Mouse (Mus musculus): ENCODE measurements around the gene Serpinb6a.

Serpinb6a gene

DNA sequence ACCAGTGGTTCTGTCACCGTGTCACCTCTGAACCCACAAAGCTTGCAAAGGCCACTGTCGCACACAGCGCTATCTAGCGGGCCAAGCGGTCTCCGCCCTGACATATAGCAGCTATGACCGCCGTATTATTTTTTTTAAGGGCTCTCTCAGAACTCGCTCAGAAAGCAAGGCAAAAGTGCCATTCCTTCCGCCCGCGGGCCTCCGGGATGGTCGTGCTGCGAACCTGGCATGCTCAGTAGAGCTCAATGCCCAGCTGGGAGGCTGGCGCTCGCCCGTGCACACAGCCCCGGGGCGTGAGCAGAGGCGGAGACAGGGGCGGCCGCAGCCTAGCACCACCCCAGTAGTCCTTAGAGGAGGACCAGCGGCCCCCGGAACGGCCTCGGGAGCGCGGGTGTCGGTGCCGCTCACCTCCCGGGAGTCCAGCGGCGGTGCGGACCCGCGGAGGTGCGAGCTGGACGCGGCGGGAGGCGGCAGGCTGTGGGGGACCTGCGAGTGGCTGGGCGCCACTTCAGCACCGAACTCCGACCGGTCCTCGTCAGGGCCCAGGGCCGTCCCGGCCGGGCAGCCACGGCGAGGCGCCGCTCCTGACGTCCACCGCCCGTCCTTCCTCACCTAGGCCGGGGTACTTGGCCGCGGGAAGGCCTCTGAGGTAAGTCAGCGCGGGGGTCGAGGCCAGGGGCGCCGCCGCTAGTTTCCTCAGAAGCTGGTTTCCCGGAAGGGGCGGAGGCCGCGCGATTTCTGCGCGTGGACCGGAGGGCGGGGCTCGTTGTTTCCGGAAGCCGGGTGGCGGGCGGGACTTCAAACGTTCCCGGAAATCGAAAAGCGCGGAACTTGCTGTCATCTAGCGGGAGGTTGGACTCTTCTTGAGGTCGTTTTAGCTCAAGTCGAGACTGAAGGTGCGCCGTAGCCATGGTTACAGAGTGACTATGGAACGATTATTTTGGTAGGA is at the start of gene Serpinb6a, which contains the start of gene Ripk1:
Gene Serpinb6a, minus strand, starts transcription at position 737 of the 949 bp plus-strand sequence.
Gene Ripk1, plus strand, starts transcription at position 306 of the 949 bp plus-strand sequence.
- peak; percentile 92 for DNase-seq (ENCODE audit: low read depth)

DNA sequence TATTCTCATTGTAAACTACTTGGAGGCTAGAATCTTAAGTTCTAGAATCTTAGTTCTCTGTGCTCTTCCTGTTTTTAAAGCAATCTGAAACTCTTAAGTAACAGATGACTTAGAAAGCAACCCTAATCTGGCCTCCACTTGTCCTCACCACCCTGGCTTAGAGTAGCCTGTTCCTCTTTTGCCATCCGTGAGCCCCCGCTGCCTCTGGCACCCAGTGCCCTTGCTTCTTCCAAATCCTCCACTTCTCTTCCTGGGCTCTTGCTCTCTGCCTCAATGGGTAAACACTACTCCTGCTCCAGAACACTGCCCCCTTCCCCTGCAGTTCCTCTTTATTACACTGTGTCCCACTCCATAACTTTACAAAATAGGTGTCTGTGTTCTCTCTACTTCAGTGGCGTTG is 49.1 kb upstream of the Serpinb6a start:
- no peak for DNase-seq (ENCODE audit: low read depth)

DNA sequence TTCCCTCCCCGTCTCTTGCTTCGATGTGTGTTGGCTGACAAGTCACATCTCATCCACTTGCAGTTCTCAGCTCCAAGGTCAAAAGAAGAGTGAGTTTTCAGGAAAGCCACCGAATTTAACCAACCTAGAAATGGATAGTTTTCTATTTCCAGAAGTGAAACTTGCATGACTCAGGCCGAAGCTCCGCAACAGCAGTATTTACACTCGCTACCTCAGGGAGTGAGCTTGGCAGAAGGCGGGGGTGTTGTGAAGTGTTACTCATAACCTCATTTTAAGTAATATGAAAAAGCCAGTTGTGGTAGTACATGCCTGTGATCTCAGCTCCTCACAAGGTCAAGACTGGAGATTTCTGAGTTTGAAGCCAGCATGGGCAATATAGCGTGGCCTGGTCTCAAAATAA is 47.9 kb upstream of the Serpinb6a start:
- DNase-seq (ENCODE audit: low read depth) = no peak

DNA sequence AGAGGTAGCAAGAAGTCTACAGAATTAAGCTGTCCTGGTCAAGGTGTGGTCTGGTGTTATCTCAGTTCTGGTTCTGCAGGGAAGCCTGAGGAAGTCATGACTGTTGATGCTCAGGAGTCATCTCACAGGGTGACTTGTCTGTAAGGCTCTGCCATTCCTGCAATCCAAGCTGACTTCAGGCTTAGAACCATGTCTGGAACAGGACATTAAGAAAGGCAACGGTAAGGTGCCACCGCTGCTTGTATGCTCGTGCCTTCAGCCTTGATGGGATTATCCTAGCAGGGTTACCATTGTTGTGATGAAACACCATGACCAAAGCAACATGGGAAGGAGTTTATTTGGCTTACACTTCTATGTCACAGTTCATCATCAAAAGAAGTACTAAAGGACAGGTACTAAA is 44.9 kb upstream of the Serpinb6a start:
- no peak for DNase-seq (ENCODE audit: low read depth)

DNA sequence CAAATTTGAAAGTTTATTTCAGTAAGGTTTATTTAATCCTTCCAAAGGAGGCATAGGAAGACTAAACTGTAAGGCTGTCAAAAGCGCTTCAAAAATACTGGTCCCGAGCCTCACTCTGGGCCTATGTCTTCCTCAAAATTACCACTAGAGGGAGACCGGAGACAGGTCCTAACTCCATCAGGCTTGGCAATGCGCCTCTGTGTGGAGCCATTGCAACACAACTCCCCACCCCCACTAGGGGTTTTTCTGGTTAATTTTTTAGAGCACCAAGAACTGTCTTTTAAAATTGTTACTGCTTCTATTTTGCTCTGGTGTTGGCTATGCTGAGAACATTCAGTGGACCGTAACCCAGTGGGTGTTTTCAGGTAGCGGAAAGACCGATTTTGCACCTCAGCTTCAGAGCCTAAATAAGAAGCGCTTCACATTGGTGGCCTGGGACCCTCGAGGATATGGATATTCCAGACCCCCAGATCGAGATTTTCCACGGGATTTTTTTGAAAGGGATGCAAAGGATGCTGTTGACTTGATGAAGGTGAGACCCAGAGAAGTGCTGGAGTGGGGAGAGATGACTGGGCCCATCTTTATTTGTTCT is 43.9 kb upstream of the Serpinb6a start:
- DNase-seq (ENCODE audit: low read depth) = peak; percentile 72

DNA sequence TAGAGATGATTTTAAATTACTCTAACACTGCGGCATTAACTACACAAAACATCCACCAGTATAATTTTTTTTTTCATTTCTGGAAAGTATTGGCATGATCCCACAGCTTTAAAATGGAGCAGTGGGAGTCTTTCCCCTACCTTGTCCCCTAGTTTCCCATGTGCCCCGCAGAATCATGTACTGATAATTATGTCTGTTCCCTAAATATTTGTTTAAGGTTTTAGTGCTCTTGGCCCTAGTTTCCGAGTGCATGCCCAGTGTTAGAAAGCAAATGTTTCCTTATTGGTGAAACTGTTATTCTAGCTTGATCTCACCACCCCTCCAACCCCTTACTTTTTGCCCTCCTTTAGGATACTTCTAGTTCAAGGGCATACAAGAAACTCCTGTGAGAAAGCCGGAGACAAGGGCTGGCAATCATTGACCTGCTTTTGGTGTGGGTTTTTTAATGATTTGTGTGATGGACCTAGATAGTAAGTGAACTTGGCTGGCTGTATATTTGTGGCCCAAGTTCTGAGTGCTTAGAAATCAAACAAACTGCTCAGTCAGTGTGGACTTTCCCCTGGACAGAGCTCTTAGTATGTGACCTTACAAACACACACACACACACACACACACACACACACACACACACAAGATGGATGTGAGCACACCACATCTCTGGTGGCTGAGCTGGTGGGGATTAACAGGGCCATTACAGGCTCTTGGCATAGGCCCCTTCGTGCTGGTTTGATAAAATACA is 43.1 kb upstream of the Serpinb6a start:
- no peak for DNase-seq (ENCODE audit: low read depth)

DNA sequence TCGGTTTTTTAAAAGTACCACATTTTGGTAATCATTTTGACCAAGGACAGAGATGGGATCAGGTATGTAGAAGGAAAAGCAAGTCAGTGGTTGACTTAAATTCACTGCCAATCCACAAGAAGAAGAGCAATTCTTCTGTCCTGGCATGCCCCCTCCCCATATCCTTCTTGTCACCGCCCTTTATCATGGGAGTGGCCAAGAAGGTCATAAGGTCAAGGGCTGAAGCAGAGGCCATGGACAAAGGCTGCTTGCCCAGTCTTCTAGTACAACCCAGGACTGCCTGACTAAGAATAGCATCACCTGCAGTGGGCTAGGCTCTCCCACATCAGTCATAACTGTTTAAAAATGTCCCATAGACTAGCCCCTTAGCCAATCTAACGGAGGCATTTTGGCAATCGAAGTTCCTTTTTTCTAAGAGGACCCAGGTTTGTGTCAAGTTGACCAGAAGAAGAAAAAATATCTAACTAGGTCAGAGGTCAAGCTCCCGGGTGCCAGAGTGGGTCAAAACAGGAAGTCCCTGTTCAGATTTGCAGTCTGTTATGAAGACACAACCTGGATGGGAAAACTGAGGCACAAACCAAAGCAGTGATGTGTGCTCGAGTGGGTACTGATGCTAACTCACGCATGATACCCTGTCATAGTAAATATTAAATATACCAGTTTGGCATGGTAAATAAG is 41.3 kb upstream of the Serpinb6a start:
- DNase-seq (ENCODE audit: low read depth) = no peak

DNA sequence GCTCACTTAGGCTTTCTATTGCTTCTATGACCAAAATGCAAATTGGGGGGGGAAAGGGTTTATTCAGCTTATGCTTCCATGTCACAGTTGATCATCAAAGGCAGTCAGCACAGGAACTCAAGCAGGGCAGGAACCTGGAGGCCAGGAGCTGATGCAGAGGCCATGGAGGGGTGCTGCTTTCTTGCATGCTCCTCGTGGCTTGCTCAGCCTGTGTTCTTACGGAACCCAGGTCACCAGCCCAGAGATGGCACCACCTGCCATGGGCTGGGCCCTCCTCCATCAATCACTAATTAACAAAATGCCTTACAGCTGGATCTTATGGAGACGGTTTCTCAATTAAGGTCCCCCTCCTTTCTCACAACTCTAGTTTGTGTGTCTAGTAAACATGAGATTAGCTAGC is 37.5 kb upstream of the Serpinb6a start:
- no peak for DNase-seq (ENCODE audit: low read depth)

DNA sequence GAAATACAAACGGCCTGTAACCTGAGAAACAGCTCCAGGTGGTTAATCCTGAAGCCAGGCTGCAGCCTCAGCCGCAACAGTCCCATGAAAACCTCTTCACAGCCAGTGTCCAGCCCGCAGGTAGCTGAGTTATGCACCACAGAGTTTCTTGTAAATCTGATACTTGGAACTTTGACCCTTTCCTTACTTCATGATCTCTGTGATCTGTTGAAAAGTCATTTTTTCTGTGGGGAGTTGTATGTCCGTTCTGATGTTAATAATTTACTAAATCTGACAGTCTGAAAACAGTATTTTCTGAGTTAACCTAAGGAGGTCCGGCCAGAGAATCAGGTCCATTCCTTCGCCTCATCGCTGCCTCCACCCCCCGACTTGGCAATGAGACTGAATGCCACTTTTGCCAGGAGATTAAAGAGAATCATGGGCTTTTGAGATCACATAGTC is 36.3 kb upstream of the Serpinb6a start:
- no peak for DNase-seq (ENCODE audit: low read depth)

DNA sequence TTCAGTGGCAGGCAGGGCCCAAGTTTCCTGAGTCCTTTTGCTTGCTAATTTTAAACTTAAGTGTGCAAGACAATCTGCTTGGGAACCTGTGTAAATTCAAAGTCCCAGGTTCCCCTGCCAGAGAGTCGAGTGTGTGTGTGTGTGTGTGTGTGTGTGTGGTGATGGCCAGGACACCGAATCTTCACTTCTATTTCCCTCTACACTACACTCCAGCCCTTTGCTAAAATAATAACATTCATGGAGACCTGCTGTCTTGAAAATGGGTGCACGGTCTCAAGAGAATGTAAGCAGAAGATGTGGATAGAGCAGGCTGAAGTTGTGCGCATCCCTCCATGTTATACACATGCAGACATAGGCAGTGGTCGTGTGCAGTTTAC is 35.5 kb upstream of the Serpinb6a start:
- no peak for DNase-seq (ENCODE audit: low read depth)

DNA sequence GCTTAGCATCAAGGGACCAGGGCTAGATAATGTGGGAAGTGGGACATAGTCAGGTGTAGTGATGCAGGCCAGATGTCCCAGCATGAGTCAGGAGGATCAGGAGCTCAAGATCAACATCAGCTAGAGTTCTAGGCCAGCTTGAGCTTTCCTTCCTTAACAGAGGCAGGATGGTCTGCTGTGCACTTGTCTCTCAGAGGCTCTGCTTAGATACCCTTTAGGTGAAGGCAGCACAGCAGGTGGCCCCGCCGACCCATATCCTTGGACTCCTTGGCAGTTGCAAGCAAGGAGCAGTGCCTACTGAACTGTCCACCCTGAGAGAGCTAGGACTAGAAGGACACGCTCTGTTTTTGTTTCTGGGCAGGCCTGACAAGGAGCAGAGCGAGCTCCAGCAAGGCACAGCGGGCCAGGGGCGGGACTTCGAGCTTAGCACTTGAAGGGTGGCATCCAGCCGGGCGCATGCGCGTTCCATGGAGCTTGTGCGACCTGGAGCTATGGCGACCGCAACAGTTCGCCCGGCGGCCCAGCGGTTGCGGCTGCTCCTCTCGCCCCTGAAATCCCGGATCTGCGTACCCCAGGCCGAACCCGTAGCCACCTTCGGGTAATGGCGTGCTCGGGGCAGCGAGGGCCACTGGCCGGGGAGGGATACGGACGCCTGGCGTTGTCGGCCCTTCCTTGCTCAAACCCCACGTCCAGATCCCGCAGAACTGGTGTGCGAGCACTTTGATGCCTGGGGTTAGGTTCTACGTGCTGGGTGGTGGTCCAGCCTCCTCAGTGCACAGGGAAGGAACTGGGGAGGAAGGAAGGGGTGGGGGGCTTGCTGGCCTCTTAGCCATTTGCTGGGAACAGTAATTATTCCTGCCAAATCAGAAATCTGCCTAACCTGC is 34.8 kb upstream of the Serpinb6a start, which contains the start of gene Bphl:
Gene Bphl, plus strand, starts transcription at position 426 of the 884 bp plus-strand sequence.
- DNase-seq (ENCODE audit: low read depth) = peak; percentile 86

DNA sequence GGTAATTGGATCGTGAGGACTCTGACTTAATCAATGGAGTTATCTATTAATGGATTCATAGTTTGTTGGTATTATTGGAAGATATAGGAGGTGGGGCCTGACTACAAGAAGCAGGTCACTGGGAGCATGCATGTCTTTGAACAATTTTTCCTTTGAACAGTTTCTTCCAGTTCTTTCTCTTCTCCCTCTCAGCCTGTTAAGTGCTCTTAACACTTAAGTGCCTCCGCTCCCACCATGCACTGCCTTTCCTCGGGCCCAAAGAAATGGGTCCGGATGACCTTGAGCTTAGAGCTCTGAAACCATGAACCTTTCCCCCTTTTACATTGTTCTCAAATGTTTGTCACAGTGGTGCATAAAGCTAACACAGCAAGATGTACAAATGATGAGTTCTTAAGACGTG is 34.1 kb upstream of the Serpinb6a start:
- no peak for DNase-seq (ENCODE audit: low read depth)

DNA sequence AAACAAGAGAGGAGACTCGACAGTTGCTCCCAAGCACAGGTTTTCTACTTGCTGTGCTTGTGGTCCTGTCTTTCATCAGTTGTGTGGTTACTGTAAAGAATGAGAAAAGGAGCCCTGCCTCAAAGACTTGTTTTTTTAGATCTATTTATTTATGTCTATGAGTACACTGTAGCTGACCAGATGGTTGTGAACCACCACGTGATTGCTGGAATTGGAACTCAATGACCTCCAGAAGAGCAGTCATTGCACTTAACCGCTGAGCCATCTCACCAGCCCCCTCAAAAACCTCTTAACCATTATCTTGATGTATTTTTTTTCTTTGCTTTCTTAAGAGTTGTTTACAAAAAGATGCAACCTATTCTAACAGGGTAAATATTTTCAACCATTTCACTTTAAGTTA is 32.8 kb upstream of the Serpinb6a start:
- DNase-seq (ENCODE audit: low read depth) = no peak

DNA sequence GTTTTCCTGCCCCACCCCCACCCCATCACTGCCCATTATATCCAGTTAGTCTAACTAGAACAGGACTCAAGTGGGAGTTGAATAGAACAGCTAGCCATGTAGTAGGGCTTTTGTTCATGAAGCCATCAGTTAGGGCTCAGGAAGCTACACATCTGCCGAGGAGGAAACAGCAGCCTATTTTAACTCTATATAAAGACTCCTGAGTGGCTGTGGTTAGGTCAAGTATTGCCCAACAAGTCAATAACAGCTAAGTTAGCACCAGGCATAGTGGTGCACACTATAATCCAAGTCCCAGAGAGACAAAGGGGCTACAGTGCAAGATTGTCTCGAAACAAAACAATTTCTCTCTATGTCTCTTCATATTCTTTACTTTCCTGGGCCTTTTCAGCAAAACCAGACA is 29.4 kb upstream of the Serpinb6a start:
- DNase-seq (ENCODE audit: low read depth) = no peak

DNA sequence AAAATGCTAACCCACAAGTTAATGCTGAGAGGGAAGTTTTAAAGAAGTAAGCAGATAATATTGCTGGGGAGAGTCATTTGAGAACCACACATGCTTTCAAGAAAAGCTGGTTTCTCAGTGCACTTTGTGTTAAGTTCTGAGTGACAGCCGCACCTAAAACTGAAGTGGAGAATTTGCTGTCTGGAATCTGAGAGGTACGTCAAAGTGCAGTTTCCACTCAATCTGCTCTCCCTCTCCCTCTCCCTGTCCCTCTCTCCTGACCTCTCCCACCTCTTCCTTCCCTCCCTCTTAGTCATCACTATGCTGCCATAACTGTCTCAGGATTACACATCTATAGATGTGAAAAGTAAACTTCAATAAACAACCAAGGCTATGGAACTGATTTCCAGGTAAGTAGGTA is 19.4 kb upstream of the Serpinb6a start:
- no peak for DNase-seq (ENCODE audit: low read depth)

DNA sequence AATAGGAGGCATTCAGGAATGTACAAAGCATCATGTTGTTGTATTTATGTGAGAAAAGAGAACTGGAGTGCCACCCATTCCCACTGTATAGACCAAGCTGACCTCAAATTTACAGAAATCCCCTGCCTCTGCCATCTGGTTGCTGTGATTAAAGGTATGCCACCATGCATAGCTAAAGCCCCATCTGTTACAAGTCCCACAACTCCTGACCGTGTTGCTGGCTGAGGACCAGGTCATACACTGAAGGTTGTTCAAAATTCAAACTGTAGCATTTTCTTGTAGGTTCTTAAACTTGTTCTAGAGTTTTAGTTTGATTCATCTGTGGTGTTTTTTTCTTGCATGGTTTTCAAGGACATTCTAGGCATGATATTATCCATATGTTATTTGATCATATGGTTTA is 15.9 kb upstream of the Serpinb6a start:
- DNase-seq (ENCODE audit: low read depth) = no peak

DNA sequence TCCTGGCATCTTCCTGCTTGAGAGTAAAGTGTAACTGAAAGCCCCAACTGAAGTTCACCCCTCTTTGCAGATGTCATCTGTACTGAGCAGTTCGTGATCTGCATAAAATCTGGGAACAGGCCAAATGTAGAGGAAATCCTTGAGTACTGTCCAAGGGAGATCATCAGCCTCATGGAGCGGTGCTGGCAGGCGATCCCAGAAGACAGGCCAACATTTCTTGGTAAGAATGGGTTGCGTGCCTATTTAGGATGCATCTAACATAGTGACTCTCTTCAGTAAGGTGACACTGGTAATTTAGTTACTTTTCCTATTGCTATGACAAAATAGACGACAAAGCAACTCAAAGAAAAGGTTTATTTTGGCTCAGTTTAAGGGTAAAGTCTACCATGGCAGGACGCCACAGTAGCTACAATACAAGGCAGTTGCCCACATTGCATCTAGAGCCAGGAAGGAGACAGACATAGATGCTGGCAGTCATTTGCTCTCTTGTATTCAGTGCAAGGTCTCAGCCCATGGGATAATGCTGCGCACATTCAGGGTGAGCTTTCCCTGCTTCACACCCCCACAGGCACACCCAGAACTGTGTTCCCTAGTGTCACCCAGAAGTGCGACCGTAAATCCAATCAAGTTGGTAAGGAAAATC is 14.5 kb upstream of the Serpinb6a start:
- no peak for DNase-seq (ENCODE audit: low read depth)

DNA sequence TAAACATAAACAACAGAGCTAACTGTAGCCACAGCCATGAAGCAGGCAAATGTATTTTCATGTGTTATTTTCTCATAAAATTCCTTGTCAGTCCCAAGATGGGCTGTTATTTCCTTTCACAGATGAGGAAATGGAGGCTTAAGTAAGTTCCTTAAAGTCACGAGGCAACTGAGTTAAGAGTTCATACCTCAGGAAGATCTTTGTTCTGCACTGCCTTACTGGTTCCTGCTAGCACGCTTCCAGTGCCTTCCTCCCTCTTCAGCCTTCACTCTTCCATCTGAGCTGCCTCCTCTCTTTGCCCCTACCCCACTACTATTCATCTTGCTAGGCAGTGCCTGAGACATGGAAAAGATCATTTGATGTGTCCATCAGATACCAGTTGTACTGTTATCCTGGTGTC is 4.6 kb upstream of the Serpinb6a start:
- no peak for DNase-seq (ENCODE audit: low read depth)

DNA sequence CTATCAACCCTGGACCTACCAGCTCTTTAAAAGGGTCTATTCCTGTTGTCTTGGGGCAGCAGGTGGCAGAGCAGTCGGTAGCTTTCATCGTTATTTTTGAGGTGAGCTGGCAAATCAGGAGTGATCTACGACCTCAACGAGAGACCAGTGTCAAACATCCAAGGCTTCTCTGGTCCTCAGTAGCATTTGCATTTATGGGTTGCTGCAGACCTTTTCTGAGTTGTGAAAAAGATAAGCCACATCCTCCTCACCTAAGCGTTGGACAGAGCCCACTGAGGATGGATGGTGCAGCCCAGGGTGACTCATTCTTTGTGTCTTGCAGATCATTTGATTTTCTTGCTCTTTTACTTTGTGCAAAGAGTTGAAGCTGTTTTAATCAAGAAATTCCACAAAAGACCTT is 464 bp upstream of the Serpinb6a start:
- DNase-seq (ENCODE audit: low read depth) = no peak

DNA sequence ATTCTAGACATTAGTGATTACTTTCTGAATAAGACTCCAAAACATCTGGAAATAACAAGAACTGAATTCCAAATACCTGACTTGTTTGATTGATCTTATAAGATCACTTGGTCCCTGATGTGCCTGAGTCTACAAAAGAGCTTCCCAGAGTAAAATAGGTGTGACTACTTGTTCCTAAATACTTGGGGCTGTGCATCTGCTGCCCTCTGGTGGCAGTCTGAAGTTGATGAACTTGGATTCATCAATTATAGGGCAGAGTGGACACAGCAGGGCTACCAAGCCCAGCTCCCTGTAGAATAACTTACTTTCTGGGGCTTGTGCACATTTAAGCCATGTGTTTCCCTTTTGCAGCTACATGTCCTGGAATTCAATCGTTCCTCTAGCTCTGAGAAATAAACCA is 7.4 kb downstream of the Serpinb6a start:
- DNase-seq (ENCODE audit: low read depth) = peak; percentile 64

DNA sequence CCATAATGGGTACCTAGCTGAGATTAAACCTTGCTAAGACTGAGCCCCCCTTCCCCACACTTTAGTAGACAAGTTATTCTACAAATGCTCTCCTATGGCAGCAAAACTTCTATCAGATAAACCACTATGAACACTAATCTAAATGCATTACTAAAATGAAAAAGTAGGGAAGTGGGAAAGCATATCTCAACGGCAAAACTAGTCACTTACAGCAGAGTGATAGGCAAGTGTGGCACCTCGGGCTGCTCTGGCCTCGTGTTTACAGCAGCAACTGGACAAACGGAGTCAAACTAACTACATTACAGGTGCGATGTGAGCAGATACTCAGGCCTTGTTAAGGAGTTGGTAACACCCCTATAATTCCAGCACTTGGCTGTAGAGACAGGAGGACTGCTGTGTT is 13.0 kb downstream of the Serpinb6a start:
- DNase-seq (ENCODE audit: low read depth) = no peak
